Mouse (Mus musculus) CH12.LX (cell line): ENCODE measurements at regions not wholly inside any gene's neighbourhood (a gene's known extent, or its start where the extent isn't known, plus 50 kb on each side); places are given as distances from the start of the nearest gene placed in this dataset.

ENCODE experiments used
- POLR2A ChIP-seq: IDR thresholded peaks from 2 replicates; pipeline ENCODE4 v1.6.1; 2011; ENCODE audit warnings: low read depth, mild to moderate bottlenecking, improper control_type of control experiment, low read length
- TCF12 ChIP-seq: IDR thresholded peaks from 2 replicates; pipeline ENCODE4 v1.6.1; 2014; ENCODE audit warnings: low read depth, mild to moderate bottlenecking, inconsistent platforms, low read length, improper control_type of control experiment
- ZMIZ1 ChIP-seq: IDR thresholded peaks from 2 replicates; pipeline ENCODE4 v1.6.1; 2012; ENCODE audit warnings: low read depth, mild to moderate bottlenecking, inconsistent platforms, low read length, improper control_type of control experiment

DNA sequence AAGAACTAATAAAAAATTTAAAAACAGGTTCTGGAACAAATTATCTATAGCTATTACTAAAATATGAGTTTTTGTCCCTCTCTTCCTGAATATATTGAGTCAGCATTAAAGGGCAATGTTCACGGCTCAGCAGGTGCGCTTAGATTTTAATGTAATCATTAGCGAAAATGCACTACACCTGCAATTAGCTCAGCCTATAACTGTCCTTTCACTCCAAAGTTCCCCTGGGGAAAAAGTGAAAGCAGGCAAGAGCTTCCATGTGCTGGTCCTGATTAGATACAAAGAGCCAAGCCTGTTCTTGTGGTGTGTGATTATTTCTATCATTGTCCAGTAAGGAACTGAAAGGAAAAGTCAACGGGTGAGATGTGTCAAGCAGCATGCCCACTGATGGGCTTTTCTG is 262.8 kb upstream of the Smc2 start:
- TF ChIP-seq ZMIZ1 (no peak), TCF12 (no peak), POLR2A (no peak)
